ENCODE assay signal across 9 mouse cellular contexts in genomic region chr10:96200932-96201641, GRCm38 (mm10).
DNase-seq lines count a peak whose midpoint lies in the region; ATAC-seq and TF ChIP-seq lines count a peak whose summit lies in the region.
"Had no signal": no experiment of that assay in that cellular context is flagged by ENCODE, and none has a peak within 500 bp of the region (broad histone marks: within the 10 kb centered on the region; RNA-seq: fewer than 3 reads in every experiment).

No protein-coding gene starts in this region.

- no peak overlapping the region for H3K9ac ChIP-seq in hindbrain, postnatal 0 days (replicated peaks; ENCODE audit: low read length)
- H3K9ac ChIP-seq in heart, embryonic 16.5 days (ENCODE audit: low read length) = peak overlapping the region; percentile 6; the same call in 1 of the 2 replicates

- H3K27ac ChIP-seq in hindbrain, postnatal 0 days = peak overlapping the region; percentile 1; the same call in 1 of the 2 replicates
- no peak overlapping the region for H3K27ac ChIP-seq in hindbrain, embryonic 10.5 days
- H3K27ac ChIP-seq in heart, embryonic 16.5 days (ENCODE audit: low read length) = no peak overlapping the region

- H3K36me3 ChIP-seq in hindbrain, postnatal 0 days (ENCODE audit: insufficient read depth, low read length) = no peaks in the 10 kb centered on the region
- H3K36me3 ChIP-seq in hindbrain, embryonic 10.5 days = no peaks in the 10 kb centered on the region
- H3K36me3 ChIP-seq in heart, embryonic 16.5 days (ENCODE audit: control insufficient read depth, insufficient read depth) = no peaks in the 10 kb centered on the region

- no peak overlapping the region for H3K4me3 ChIP-seq in hindbrain, postnatal 0 days (ENCODE audit: low read length)
- no peak overlapping the region for H3K4me3 ChIP-seq in hindbrain, embryonic 10.5 days
- H3K4me3 ChIP-seq in heart, embryonic 16.5 days (ENCODE audit: low read length) = 0 out of 2 replicates have a peak overlapping the region, but pooled peaks have one; percentile 2
- H3K4me3 ChIP-seq: myocyte had no signal

- no peaks in the 10 kb centered on the region for H3K27me3 ChIP-seq in hindbrain, postnatal 0 days (ENCODE audit: insufficient read depth, low read length)
- no peaks in the 10 kb centered on the region for H3K27me3 ChIP-seq in hindbrain, embryonic 10.5 days (ENCODE audit: insufficient read depth, poor library complexity, severe bottlenecking)
- H3K27me3 ChIP-seq in heart, embryonic 16.5 days (ENCODE audit: control insufficient read depth, insufficient read depth, low read length) = no peaks in the 10 kb centered on the region

- ATAC-seq in hindbrain, postnatal 0 days = peak; percentile 79
- ATAC-seq in heart, embryonic 16.5 days (replicated peaks; ENCODE audit: extremely low read depth, insufficient read depth, low FRiP score) = peak; percentile 41; the same call in 1 of the 2 replicates

- TF ChIP-seq CTCF in hindbrain, postnatal 0 days (IDR thresholded peaks at IDR 0.05; ENCODE audit: low read depth) = no peak

- no peaks in the 10 kb centered on the region for H3K9me3 ChIP-seq in hindbrain, postnatal 0 days (ENCODE audit: low read length)
- H3K9me3 ChIP-seq in hindbrain, embryonic 10.5 days = no peaks in the 10 kb centered on the region
- no peaks in the 10 kb centered on the region for H3K9me3 ChIP-seq in heart, embryonic 16.5 days (replicated peaks; ENCODE audit: control insufficient read depth, low read length)

- H3K4me1 ChIP-seq in hindbrain, postnatal 0 days (ENCODE audit: insufficient read depth, low read length) = no peaks in the 10 kb centered on the region
- peaks cover 9% of the 10 kb centered on the region; the same call in 1 of the 2 replicates for H3K4me1 ChIP-seq in hindbrain, embryonic 10.5 days (replicated peaks)
- peaks cover 8% of the 10 kb centered on the region; the same call in 1 of the 2 replicates for H3K4me1 ChIP-seq in heart, embryonic 16.5 days (ENCODE audit: control insufficient read depth, insufficient read depth, low read length)

- no peak overlapping the region; the same call in 1 of the 2 replicates for H3K4me2 ChIP-seq in hindbrain, postnatal 0 days (ENCODE audit: low read depth, low read length)
- peak overlapping the region; percentile 49 for H3K4me2 ChIP-seq in heart, embryonic 16.5 days (ENCODE audit: low read depth, low read length)

- 67% methylated on average over 27 of the region's 27 CpGs for WGBS in hindbrain, postnatal 0 days
- 82% methylated on average over 27 of the region's 27 CpGs for WGBS in hindbrain, embryonic 10.5 days
- 49% methylated on average over 27 of the region's 27 CpGs for WGBS in heart, embryonic 16.5 days

- peak; percentile 30 for DNase-seq in hindbrain, postnatal 0 days (ENCODE audit: low spot score)
- DNase-seq in hindbrain, embryonic 10.5 days (ENCODE audit: low spot score) = no peak
- peak; percentile 61 to 67 for DNase-seq in lung, postnatal 4 days
- peak; percentile 21 to 37 for DNase-seq in thymus, postnatal 10 days (ENCODE audit: low spot score in 2 of 2)
- DNase-seq in ovary, postnatal 10 days (ENCODE audit: low spot score) = no peak
- DNase-seq in gastrocnemius, adult 18-20 months (ENCODE audit: low spot score) = no peak
- no peak for DNase-seq in cerebellum, adult 11-12 months

Comparison
In these comparisons a context has a peak if more than half of its experiments do, and no peak if none do; other contexts are left out.
1. DNase-seq: peak in hindbrain, postnatal 0 days (single experiment), lung, postnatal 4 days (2 of 2) and thymus, postnatal 10 days (2 of 2); none in hindbrain, embryonic 10.5 days (single experiment), ovary, postnatal 10 days (single experiment), gastrocnemius, adult 18-20 months (single experiment) and cerebellum, adult 11-12 months (single experiment).